Mouse (Mus musculus) heart, adult 18-20 months (tissue): ENCODE results near the gene P3h4. TPM values are rescaled to one million over a fixed set of nuclear protein-coding genes. Genes with fewer than 3 reads are reported as not detected.

Source experiments
- DNase-seq, 2 experiments: peaks; one replicate each; pipeline ENCODE4 v3.0.0; 2021 to 2022; ENCODE audit warnings: mixed read lengths in 1 of 2
- long read RNA-seq, 2 experiments: library from polyadenylated mRNA; stranded (forward); transcript quantifications; one replicate each; pipeline ENCODE4 v2.0.0; 2021
- total RNA-seq, 2 experiments: library from RNA; stranded (reverse); gene quantifications; 2 replicates each; pipeline ENCODE4 v1.2.3; 2021

P3h4 gene
- 10 to 100 TPM; 13.2 to 15.2 TPM for total RNA-seq
- long read RNA-seq, experiment 1, transcript P3h4-201 (8 exons, 2,178 nt), result major isoform, 16 of 20 reads
- long read RNA-seq, experiment 1, partial matches to known transcripts, result 3 of 20 reads
- long read RNA-seq, experiment 1, other reads (novel, unspliced or antisense), result 1 of 20 reads
- long read RNA-seq, experiment 2, transcript P3h4-201 (8 exons, 2,178 nt), result major isoform, 10 of 14 reads
- long read RNA-seq, experiment 2, partial matches to known transcripts, result 3 of 14 reads
- long read RNA-seq, experiment 2, other reads (novel, unspliced or antisense), result 1 of 14 reads

DNA sequence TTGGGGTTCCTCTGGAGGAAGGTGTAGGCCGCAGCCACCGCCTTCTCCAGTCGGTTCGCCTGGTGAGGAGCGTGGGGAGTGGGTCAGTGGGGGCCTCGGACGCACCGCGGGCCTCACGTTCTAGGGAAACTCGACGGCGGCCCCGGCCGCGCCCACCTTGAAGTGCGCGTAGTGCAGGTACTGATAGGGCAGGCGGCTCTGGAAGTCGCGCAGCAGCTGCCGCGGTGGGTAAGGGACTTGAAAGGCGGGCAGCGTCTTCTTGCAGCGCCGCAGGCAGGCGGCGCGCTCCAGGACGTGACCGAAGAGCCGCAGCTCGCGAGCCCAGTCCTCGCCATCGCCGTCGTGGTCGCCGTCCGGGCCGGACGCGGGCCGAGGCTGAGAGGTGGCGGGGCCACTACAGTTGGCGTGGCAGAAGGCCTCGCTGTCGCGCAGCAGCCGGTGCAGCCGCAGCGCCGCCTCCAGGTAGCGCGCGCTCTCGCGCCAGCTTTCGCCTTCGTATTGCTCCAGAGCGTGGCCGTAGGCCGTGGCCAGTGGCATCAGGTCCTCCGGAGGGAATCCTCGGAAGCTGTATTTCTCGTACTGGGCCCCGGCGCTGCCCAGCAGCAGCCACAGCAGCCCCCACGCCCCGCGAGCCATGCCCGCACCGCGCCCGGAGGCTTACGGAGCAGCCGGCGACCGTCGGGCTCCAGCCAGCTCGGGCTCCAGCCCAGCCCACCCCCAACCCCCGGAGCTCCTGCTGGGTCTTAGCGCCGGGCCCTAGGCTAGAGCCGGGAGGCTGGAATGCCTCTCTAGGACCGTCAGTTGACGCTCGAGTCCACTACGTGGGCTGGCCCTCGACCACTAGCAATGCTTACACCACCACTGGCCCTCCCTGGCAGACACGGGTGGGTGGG, at the start of gene P3h4:
TSS of gene P3h4 (minus strand) at position 816 of the 893 bp plus-strand sequence.
- DNase-seq, result peak; percentile 87 to 88

DNA sequence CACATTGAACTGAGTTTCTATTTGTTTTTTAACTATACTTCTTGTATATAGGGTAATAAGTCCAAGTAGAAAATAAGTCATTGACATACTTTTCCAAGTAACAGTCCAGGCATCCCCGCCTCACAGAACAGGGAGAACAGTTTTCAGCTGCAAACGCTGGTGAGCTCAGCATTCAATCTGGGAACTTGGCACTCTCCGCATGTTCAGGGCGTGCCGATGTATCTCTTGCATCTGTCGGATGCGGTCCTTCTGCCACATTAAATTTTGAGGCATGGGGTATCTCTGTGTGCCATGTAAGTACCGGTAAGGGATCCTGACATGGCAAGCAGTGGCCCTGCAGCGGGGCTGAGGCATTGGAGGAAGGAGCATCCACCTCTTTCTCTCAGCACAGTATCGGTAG, 48.1 kb upstream of the P3h4 start:
- no peak for DNase-seq

DNA sequence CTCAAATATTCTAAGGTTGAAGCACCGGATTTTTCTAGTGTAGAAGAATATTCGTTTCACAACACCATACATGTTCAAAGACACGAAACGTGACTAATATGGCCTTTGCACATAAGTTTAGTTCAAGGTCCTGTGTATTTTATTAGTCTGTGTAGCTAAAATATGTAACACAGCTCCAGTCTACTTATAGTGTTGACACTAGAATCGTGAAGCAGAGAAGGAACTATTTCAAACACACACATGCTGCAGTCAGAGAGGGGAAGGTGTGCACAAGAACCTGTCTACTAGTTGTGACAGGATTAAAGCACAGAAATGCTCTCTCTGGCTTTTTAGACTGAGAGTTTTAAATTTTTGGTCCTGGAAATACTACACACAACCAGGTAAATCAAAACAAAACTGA, 43.1 kb upstream of the P3h4 start:
- DNase-seq, result no peak

GRCm38 (mm10) chr11:100457247-100457646, 42.6 kb upstream of the P3h4 start:
- no peak for DNase-seq

DNA sequence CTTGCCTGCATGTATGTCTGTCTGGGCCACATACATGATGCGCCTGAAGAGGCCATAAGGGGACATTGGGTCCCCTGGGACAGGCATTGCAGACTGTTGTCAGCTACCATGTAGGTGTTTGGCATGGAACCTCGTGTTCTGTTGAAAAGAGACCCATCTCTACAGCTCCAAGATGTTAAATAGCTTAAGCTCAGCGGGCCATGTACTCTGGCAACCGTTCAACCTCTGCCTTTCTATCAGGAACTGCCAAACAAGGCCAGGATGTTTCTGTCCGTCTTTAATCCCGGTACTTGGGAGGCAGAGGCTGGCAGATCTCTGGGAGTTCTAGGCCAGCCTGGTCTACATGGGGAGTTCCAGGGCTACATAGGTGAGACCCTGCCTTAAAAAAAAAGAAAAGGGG, 28.0 kb upstream of the P3h4 start:
- no peak for DNase-seq

- DNase-seq, result no peak
Measured at GRCm38 (mm10) chr11:100441797-100442196, 27.2 kb upstream of the P3h4 start, which contains the start of the genes Nt5c3b and Klhl10. Nt5c3b (minus strand) TSS chr11:100441808. Klhl10 (plus strand) TSS chr11:100441917.

- peak; percentile 90 to 91 for DNase-seq
Measured at GRCm38 (mm10) chr11:100440691-100441522, 26.3 kb upstream of the P3h4 start.

- DNase-seq, result no peak
Measured at GRCm38 (mm10) chr11:100437901-100438300, 23.3 kb upstream of the P3h4 start.

DNA sequence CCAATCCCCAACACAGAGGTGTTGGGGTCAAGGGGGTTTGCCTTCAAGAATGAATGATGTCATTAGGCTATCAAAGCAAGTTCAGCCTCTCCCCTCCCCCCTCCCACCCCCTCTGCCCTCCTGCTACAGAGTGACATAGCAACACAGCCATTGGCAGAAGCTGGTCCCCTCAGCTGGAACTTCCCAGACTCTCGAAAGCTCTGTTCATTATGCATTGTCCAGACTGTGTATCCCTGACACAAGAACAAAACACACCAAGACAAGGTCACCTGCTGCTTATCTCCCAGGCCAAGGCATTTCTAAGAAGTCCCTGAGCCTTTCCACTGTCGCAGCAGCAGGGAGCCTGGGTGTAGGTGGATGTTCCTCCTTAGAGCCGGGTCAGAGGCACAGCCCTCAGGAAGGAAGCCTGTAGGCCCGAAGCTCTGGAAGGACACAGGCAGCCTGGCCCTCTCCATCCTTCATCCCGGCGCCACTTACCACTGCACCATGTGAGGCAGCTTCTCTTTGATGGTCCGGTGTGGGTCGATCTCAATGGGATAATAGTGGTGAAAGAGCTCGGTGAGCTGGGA, 21.1 kb upstream of the P3h4 start:
- no peak for DNase-seq

GRCm38 (mm10) chr11:100432002-100432401, 17.4 kb upstream of the P3h4 start:
- DNase-seq, result no peak

DNA sequence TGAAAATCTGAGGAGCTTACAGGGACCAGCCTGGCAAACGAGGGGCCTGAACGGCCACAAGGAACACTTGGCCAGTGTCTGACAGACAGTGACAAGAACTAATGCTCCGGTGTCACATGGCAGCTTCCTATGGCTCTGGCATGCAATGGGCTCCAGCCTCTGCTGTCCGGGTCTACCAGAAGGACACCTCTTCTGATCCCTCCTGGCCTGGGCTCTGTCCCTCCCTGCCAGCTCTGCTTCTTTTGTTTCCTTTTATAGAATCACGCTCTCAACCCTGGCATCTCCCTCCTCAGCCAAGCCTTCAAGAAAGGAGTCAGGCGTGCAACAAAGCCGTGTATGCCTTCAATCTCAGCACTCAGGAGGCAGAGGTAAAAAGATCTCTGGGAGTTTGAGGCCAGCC, 15.4 kb upstream of the P3h4 start:
- DNase-seq, result peak; percentile 54 to 74

GRCm38 (mm10) chr11:100428612-100429199, 14.1 kb upstream of the P3h4 start:
- DNase-seq, result peak; percentile 55 to 64

GRCm38 (mm10) chr11:100426820-100427219, 12.2 kb upstream of the P3h4 start:
- DNase-seq, result no peak

DNA sequence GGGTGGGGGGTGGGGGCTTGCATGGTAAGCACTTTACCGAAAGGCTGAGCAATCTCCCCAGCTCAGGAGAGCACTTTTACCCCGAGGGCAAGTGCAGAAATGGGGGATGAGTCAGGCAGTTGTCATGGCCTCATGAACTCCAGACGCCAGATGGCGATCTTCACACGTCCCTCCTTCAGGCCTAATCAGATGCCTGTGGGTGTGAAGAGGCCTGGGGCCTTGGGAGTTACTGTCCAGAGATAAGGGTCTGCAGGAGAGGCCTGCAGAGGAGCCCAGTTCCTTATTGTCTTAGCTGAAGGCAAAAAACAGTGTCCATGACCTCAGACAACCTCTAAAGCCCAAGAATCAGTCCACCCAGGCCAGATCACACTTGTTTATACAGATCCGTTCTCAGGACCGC, 11.2 kb upstream of the P3h4 start:
- peak; percentile 76 to 87 for DNase-seq

DNA sequence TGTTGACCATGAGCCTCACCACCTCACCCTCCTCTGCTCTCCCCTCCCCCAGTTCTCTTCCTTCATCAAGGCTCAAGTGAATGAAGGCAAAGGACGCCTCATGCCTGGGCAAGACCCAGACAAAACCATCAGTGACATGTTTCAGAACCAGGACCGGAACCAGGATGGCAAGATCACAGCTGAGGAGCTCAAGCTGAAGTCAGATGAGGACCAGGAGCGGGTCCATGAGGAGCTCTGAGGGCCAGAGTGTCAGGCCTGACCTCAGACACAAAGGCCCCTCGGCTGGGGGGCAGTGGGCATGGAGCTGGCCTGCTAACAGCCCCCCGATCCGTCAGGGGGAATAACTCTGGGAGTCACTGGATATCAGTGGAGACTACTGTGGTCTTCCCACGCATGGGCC, 9.2 kb upstream of the P3h4 start:
- no peak for DNase-seq

GRCm38 (mm10) chr11:100421537-100421936, 6.9 kb upstream of the P3h4 start:
- DNase-seq, result no peak

DNA sequence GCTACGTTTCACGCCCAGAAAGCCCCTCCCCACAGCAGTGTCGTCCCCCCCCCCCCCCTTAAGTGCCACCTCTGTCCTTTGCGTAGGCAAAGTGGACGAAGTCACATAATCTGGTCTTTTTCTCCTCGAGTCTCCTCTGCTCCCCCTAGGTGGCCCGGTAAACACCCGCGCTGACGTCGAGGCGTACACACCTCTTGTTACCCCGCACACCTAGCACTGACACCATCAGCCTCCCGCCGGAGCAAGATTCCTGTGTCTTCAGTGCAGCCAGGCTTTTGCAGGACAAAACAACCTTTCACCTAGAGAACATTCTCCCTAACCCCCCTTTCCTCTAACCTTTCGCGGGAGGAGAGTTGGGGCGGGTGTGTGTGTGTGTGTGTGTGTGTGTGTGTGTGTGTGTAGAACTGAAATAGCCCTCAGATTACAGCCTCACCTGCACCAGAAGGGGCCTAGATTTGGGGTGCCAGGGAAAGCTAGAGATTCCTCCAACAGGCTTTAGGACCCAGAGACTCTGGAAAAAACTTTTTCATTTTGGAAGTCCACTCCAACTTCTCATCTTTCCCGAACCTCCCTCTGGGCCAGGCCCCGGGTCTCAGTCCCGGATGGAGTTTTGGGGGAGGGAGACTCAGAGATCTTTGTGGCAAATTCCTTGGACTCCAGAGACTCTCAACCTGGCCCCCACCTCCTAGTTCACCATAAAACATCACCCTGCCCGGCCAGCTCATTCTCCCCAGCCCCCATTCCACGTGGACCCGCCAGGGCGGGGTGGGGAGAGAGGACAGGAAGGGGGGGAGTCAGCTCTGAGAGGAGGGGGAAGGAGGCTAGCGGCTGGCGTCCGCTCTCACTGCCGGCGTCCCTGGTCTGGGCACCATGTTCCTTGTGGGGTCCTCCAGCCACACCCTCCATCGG, 532 bp upstream of the P3h4 start, which contains the start of gene Fkbp10:
TSS of gene Fkbp10 (plus strand) at position 784 of the 909 bp plus-strand sequence.
- peak; percentile 79 to 80 for DNase-seq

- DNase-seq, result no peak
Measured at GRCm38 (mm10) chr11:100413541-100413940, 1.1 kb downstream of the P3h4 start.

DNA sequence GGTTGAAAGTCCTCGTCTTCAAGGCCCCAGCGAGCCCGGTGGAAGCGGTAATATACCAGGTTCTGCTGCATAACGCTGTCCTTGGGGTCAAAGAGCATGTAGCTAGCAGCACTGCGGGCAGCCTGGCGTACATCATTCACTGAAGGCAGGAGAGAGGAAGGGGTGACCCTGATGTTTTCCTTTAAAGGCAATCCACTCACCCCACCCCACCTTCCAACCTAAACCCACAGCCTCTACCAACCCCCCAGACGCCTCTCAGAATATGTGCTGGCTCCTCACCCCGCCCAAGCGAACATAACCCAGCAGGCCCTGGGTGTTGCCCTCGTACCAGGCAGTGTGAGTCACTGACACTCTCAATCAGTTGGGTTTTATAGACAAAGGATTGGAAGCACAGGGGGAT, 2.9 kb downstream of the P3h4 start:
- no peak for DNase-seq

GRCm38 (mm10) chr11:100409686-100410085, 5.0 kb downstream of the P3h4 start:
- no peak for DNase-seq
